Mouse (Mus musculus) G1E (cell line): ENCODE measurements around the gene Ascl5.

Source experiments
- CTCF ChIP-seq: IDR thresholded peaks from 2 replicates; pipeline ENCODE4 v1.5.1; 2012; ENCODE audit warnings: low read depth, low read length, inconsistent platforms, mixed read lengths
- GATA1 ChIP-seq: IDR thresholded peaks from 2 replicates; pipeline ENCODE4 v1.6.1; 2012; ENCODE audit warnings: borderline replicate concordance, low read length, inconsistent platforms, mixed read lengths
- GATA2 ChIP-seq: IDR thresholded peaks from 2 replicates; pipeline ENCODE4 v1.6.1; 2012; ENCODE audit warnings: low read depth, low read length, inconsistent platforms, borderline replicate concordance
- POLR2AphosphoS5 ChIP-seq: IDR thresholded peaks from 2 replicates; pipeline ENCODE4 v1.6.1; 2012; ENCODE audit warnings: low read depth, low read length, inconsistent platforms; ENCODE audit not compliant: insufficient replicate concordance
- TAL1 ChIP-seq: conservative IDR thresholded peaks from 2 replicates; pipeline ENCODE4 v1.6.1; 2012; ENCODE audit warnings: low read depth, low read length, inconsistent platforms, mixed read lengths

GRCm38 (mm10) chr1:136018390-136019189, 32.0 kb upstream of the Ascl5 start:
- no peak for TF ChIP-seq TAL1
- TF ChIP-seq GATA1: no peak
- no peak for TF ChIP-seq CTCF
- no peak for TF ChIP-seq POLR2AphosphoS5
- TF ChIP-seq GATA2: no peak
